Mouse (Mus musculus) kidney, adult 9 months (tissue): Measurements from ENCODE around the gene 4930453N24Rik.

Source experiments
- DNase-seq: peaks from one replicate; pipeline ENCODE4 v3.0.0; 2022

Gene 4930453N24Rik

DNA sequence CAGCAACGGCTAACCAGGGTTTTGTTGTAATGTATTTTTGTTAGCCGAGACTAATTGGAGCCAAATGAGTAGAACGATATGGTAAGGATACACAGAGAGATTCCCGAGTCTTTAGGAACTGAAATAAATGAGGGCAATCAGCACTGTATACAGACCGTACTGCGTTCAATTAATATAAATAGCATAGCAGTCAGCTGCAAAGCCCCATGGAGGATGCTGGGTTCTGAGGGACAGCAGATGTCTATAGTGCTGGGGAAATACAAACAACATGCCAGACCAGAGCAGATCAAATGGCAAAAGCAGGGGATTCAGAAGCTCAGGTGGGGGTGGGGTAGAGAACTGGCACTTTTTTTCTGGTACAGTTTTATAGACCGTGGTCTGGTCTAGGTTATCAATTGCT lies 51.9 kb downstream of the 4930453N24Rik start:
- DNase-seq, result no peak

DNA sequence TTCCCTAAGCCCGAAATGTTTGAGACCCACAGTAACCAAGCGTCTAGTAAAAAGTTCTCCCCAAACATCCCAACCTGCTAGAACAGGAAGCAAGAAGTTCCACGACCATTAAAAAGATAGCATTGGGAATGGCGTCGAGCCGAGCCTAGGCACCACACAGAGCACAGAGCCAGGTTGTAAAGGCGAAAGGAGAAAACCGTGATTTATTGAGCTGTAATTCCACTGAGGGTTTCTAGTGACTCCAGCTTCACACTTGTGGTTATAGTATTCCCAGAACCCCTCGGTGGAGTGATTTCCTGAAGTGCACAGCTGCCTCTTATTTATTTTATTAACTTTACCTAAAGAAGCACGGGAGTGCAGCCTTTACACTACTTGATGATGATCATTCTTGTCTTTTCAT lies 53.1 kb downstream of the 4930453N24Rik start:
- DNase-seq, result no peak

DNA sequence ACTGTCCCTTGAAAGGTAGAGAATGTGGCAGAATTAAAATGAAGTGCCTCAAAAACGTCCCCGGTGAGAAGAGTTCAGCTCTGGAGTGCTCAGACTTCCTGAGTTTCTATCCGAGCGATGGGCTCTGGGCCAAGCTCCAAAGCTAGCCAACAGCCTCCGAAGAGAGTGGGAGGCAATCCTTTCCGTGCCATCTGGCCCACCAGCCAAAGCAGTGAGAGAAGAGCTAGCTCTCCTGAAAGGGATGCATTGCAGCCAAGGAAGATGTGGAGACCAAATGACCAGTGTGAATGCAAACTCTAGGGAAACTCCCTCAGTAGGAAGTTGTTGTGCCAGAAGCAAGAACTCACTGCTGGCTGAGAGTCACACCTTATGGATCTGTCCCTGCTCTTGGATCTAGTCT lies 59.1 kb downstream of the 4930453N24Rik start:
- no peak for DNase-seq
